Mouse (Mus musculus): Measurements from ENCODE around the gene Egln2.

Gene Egln2

GRCm38 (mm10) chr7:27174896-27175295 lies 8.3 kb upstream of the Egln2 start:
- no peak for DNase-seq

DNA sequence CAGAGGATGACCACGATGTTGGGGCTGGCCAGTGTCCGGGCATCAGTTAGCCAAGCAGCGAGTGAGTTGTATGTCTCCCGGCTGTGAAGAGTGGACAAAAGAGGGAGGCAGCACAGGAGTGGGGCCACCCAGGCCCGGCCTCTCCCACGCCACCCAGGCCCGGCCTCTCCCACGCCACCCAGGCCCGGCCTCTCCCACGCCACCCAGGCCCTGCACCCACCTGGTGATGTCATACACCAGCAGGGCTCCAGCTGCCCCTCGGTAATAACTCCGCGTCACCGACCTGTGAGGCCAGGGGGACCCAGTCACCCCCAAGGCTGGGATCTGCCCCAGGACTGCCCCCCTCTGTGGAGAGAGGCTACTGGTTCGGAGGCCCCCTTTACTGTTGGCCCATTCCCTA lies 7.9 kb upstream of the Egln2 start:
- DNase-seq, result peak; percentile 17

DNA sequence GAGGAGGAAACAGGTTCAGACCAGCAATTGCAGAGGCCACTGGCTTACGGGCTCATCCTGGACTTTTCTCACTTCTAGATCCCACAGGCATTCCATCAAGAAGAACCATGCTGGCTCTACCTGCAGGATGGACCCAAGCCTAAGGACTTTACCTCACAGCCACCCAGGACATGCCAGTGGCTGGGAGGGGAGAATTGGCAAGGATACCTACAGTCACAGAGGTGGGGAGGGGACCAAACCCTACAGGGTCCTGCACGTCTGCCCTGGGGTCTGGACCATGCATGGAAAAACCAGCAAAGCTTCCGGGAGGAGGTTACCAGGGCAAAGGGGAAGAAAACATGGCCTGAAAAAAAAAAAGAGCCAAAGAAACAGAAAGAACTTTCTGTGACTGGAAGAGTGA lies 4.4 kb upstream of the Egln2 start:
- no peak for DNase-seq

- no peak for DNase-seq
These were observed 1.8 kb upstream of the Egln2 start for GRCm38 (mm10) chr7:27168371-27168770.

GRCm38 (mm10) chr7:27167475-27168094 lies 983 bp upstream of the Egln2 start:
- DNase-seq, result no peak

- DNase-seq, result peak; percentile 79
These were observed 381 bp downstream of the Egln2 start for GRCm38 (mm10) chr7:27166229-27166613.

- peak; percentile 28 for DNase-seq
These were observed 906 bp downstream of the Egln2 start for GRCm38 (mm10) chr7:27165696-27166095.

DNA sequence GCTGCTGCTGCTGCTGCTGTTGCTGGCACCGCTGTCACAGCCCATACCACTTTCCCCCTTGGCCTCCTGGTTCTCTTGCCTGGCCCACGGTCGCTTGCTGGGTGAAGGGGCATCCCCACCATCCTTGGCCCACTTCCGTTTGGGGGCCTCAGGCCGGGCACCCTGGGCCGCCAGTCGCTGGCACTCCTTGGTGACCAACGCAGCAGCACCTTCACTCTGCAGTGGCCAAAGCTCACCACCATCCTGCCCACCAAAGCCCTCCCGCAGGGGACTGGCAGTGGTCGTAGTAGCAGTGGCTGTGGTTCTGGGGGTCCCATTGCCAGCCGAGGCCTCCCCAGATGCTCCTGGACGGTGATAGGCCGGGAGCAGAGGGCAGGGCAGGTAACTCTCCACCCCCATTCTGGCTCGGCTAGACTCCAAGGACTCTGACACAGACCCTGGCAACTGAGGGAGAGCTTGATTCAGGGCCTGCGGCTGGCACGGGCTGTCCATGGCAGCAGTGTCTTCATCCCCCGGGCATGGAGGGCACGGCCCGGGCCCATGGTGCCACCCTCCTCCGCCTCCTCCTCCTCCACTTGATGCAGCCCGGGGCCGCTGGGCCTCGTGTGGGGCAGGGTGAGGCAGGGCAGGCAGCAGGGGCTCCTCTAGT lies 1.5 kb downstream of the Egln2 start:
- peak; percentile 66 for DNase-seq

GRCm38 (mm10) chr7:27164112-27164947 lies 2.3 kb downstream of the Egln2 start:
- DNase-seq, result peak; percentile 57

- no peak for DNase-seq
These were observed 3.2 kb downstream of the Egln2 start for GRCm38 (mm10) chr7:27163450-27163805.

DNA sequence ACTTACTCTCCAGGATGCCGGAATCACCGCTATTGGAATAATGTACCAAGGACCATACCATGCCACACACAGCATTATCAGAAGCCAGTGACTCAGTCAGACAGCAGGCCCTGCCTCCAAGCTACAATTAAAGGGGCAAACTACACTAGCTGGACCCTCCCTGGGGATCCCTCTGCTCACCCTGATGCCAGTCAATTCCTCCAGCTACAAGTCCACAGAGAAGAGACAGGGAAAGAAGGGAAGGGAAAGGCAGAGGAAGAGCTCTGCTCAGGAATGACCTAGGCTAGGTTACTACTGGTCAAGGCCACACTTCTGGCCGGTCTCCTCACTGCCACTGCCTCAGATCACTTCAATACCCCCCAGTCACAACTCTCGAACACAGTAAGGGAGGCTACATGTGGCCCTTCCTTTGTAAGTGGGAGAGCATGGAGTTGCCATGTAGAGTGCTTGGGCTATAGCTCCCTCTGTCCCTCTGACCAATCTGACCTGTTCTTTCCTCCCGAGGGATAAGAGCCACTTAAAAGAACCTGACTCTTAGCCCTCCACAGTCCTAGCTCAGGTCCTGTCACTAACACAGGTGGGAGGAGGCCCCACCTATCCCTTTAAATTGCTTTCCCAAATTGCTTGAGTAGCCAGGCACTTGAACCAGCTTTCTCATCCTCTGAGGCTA lies 3.7 kb downstream of the Egln2 start:
- no peak for DNase-seq

- peak; percentile 13 for DNase-seq
These were observed 4.9 kb downstream of the Egln2 start for GRCm38 (mm10) chr7:27161744-27162143.

DNA sequence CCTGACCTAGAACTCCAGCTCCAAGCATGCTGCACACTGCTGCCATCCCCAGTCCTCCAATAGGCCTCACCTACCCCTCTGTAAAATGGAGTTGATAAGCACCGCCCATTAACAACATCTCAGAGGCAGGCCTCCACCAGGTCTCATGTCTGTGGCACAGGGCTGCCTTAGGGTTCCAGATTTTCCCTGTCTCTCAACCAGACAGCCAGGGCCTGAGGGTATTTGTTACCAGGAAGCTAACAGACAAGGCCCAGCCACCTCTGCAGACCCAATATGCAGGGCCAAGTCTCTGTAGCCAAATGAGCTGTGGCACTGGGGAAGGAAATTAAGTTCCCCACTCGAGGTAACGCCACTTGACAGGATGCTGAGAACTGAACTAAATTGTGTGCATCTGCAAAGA lies 5.7 kb downstream of the Egln2 start:
- DNase-seq, result peak; percentile 6

DNA sequence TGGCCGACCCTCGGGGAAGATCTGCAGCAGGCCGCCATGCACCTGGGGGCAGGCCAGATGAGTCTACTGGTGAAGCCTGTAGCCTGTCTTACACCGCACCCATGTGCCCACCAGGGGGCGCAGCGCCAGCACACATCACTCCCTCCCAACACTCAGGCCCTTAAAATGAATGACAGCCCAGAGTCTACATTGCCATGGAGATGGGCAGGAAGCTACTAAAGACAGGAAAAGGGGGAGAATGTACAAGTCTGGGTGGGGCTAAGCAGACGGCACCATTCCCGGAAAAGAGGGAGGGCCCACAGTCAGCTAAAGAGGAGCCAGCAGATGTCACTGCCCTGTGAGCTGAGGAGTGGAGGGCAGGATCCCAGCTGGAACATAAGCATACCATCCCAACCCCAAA lies 6.7 kb downstream of the Egln2 start:
- DNase-seq, result peak; percentile 83

DNA sequence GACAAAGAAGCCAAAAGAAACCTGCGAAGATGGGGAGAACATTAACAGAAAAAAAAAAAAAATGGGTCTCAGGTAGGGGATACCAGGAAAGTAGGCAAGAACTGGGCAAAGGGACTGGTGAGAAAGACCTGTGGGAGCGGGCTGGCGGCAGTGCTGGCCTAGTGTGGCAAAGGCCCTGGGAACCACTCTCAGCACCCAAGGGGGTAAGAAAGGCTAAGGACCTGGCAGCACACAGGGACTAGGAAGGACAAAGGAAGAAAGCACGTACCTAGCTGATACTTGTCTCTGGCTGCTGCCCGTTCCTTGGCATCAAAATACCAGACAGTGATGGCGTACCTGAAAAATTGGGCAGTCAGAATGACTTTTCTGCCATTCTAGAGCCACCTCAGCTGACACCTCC lies 7.3 kb downstream of the Egln2 start:
- DNase-seq, result peak; percentile 16

DNA sequence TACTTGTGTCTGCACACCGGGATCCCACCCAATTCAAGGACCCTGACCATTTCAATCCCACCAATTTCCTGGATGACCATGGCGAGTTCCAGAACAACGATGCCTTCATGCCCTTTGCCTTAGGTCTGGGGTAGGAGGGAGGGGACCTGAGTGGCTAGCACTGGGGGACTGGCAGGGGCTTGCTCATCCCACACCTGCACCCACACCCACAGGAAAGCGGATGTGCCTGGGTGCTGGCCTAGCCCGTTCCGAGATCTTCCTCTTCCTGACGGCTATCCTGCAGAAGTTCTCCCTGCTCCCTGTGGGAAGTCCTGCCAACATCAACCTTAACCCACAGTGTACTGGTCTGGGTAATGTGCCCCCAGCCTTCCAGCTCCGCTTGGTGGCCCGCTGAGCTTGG lies 8.4 kb downstream of the Egln2 start:
- DNase-seq, result peak; percentile 6

DNA sequence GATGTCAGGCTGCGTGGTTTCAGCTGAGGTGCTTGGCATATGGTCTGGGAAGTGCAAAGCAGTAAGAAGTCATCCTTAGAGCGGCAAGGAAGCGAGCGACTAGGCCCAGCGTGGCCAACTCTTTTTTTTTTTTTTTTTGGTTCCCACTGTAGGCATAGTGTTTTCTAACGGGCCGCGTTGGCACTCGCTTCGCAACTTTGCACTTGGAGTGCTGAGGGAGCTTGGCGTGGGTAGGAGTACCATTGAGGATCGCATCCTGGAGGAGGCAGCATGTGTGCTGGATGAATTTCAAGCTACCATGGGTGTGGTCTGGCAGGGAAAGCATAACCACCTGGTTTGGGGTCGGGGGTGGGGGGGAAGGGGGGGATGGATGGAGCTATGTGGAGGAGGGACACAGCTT lies 10.6 kb downstream of the Egln2 start:
- DNase-seq, result no peak

DNA sequence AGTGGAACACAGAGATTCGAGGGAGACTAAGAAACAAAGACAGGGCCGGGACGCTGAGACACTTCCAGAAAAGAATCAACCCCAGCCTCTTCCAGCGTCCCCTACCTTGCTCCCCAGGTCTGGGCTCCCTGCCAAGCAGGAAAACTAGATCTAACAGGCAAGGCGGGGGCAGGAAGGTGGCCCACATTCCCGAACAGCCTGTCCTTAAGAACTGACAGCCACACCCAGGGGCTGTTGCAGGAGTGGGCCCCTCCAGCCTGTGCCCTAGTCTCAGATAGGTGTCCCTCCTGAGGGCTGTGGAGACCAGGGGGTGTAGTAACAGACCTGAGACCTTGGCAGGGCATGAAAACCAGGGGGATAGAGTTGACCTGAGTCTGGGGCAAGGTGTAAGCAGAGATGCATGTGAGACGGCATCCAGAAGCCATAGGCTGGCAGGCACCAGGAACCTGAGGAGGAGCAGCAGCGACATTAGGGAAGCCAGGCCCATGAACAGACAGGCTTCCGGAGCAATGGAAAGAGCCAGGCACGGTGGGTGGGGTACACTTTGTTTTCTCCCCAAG lies 13.3 kb downstream of the Egln2 start, which contains the start of gene Cyp2t4:
TSS of gene Cyp2t4 (plus strand) at position 510 of the 560 bp plus-strand sequence.
- DNase-seq, result no peak

DNA sequence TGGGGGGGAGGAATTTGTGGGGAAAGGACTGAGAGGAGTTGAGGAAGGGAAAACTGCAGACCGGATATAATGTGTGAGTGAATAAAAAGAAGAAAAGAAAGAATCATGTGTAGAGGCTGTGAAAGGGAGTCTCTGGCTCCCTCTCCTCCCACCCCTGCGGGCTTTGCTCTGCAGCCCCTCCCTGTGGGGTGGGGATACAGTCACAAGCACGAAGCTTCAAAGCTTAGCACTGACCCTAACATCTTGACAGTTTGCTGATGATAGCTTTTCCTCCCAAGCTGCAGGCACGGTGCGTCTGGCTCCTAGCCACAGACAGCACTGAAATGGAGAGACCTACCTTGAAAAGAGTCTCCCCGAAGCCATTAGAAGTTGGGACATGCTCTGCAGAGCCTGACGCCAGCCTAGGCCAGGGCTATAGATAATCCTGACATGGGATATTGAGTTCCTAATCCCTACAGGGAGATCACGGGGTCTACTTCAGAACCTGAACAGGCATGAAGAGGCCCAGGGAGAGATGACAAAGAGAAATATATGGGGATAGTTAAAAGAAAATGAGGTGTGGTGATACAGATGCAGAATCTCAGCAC lies 30.1 kb downstream of the Egln2 start:
- DNase-seq, result no peak

- no peak for DNase-seq
These were observed 32.8 kb downstream of the Egln2 start for GRCm38 (mm10) chr7:27133757-27134156.

- no peak for DNase-seq
These were observed 33.4 kb downstream of the Egln2 start for GRCm38 (mm10) chr7:27133156-27133555.

DNA sequence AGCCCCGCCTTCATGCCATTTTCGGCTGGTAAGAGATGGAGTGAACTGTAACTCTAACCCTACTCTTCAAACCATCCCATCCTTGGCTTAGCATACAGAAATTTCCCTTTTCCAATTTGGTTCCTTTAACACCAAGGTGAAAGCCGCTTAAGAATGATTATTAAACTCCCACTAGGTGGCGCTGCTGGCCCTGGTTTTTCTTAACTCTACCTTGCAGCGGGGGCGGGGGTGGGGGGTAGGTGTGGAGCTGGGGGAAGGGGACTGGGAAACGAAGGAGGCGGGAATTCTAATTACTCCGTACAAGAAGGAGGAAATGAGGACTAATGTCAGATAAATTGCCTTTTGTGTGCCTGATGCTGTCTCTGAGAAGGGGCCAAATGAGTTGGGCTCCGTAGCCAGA lies 34.0 kb downstream of the Egln2 start:
- DNase-seq, result peak; percentile 39

DNA sequence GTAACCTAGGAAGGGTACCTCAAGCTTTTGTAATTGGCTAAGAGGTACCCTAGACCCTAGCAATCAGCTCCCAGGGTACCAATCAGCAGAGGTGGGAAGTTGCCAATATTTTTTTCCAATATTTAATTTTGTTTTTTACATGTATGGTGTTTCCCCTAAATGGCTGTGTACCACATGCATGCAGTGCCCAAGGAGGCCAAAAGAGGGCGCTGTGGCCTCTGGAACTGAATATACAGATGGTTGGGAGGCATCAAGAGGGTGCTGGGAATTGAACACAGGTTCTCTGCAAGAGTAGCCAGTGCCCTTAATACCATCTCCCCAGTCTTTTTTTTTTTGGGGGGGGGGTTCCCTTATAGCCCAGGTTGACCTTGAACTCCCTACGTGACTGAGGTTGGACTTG lies 35.2 kb downstream of the Egln2 start:
- no peak for DNase-seq
